Mouse (Mus musculus) neutrophil, adult 59 days (primary cell): ENCODE data around the gene Gimap3. TPM values are rescaled to one million over a fixed set of nuclear protein-coding genes. Genes with fewer than 3 reads are reported as not detected.

Experiments
- total RNA-seq, 2 experiments: library from RNA; stranded (reverse); gene quantifications; 1 replicate in 1 of 2; 2 replicates in 1 of 2; pipeline ENCODE4 v1.2.4; 2023

Gene Gimap3
- total RNA-seq, result 1 to 10 TPM in 1 of 2 experiments, under 1 TPM in 1; 0.89 to 1.3 TPM

DNA sequence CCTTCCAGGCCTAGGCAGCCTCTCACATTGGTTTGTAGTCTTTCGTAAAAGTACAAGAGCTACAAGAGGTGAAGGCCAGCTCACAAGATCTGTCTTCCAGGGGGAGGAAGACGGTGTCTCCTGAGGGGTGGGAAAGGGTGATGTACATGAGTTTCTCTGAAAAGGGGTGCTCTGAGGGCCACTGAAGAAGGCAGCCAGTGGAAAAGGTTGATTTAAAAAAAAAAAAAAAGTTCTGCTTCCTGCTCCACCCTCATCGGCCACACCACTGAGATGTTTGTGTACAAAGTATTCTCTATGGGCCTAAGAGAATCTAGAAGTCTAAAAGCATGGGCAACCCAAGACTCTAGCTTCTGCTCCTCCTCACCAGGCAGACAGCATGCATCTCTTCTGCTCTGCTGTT is at the start of gene Gimap3:
Gimap3 (minus strand) TSS at position 156 of the 400 bp plus-strand sequence.

DNA sequence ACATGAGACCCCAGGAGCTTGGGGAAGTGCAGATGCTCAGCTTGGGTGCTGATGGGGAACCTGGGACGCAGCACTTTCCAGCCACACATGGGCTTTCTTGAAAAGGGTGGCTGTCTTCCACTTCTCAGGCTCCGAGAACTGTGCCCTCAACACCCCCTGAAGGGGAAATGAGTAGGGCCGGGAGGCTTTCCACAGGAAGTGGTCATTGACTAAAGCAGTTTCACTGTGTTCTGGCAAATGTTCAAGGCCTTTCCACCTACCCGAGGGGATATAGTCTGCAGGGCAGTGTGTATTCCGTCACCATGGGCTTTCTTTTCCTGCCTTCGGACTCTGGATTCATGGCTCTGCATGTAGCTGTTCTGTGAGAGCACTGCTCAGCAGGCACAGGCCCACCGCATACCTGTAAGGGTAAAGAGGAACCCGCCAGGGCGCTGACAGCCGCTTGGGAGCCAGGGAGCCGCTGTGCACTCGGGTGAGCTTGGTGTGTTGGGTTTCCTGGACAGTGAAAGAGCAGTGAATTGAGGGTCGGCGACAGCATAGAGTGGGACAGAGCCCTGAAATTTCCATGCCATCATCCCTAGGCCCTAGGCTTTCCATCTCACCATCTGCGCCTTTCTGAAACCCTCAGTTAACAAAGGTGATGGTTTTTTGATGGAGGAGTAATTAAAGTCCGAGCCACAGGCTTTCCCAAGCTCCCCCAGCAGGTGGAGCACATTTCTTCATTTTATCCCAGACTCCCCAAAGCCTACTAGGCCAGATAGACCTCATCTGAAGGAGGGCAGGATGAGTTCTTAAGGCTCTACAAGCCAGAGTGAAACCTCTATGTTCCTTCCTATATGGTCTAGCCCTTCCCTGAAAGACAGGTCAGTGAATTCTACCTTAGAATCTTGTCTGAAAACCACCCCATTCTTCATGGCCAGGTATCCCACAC is 24.4 kb downstream of the Gimap3 start, which contains the start of gene Gimap5:
Gimap5 (plus strand) TSS at position 239 of the 931 bp plus-strand sequence.

DNA sequence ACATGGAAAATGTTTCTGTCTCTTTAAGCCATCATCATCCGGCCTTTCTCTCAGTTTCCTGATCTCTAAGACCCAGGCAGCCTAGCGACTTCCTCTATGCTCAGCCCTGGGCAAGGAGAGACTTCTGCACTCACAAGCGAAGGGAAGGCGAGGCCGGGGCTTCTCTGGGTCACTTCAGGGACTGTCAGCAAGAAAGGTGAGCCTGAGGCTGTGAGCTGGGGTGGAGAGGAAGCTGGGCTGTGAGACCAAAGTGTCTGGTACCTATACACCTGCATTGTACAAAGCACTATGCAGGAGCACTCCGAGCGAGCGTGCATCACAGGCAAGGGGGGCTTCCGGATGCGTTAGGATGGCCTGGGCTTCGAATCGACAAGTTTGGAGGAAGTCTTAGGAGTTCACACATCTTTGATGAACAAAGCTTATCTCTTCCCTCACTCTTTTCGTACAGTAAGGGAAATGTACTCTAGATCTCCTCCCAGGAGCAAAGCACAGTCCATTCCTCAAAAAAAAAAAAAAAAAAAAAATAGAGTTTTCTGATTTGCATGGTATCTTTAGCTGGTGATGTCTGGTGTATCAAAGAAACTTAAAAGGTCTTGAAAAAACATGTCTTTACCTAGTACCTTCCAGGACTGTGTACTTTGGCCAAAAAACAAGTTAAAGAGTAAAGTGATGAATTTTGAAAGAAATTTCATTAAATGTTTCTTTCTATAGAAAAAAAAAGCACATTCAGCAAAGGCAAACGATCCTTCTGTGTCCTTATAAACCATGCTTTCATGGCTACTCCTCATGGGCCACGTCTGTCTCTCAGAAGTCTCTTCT is 31.5 kb downstream of the Gimap3 start, which contains the start of gene Gimap1:
Gimap1 (plus strand) TSS at position 94 of the 819 bp plus-strand sequence.

DNA sequence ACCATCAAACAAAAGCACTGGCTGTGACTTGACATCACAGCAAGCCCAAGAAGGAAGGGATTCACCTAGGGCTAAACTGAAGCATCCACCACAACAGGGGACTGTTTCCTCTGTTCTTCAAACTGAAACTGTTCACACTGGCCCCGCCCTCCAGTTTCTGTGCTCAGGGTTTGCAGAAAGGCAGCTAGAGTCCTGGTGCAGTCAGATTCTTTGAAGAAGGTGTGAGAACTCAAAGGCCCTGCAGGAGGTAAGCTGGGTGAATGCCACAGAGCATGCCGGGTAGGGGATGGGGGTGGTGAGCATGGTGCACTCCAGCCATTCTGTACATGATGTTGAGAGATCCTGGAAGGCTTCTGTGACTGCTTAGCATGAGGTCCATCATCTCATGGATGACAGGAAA is 52.2 kb downstream of the Gimap3 start, which contains the start of the genes Gm28053 and Gimap7:
Gm28053 (plus strand) TSS at position 153 of the 400 bp plus-strand sequence.
Gimap7 (plus strand) TSS at position 167 of the 400 bp plus-strand sequence.

Other genes starting within 250 kb of the Gimap3 start
- under 1 TPM; 0.35 to 0.67 TPM for gene Atp6v0e2, start 233.2 kb downstream of the Gimap3 start, total RNA-seq
- 10 to 100 TPM; 26.3 to 32.0 TPM for gene Lrrc61, start 216.1 kb downstream of the Gimap3 start, total RNA-seq
- not detected for gene Rarres2, start 198.1 kb downstream of the Gimap3 start, total RNA-seq
- gene Gm45021, start 181.2 kb downstream of the Gimap3 start, total RNA-seq, result not detected
- gene Repin1, start 177.0 kb downstream of the Gimap3 start, total RNA-seq, result 1 to 10 TPM; 1.8 to 5.0 TPM
- gene Gm44965, start 176.9 kb downstream of the Gimap3 start, total RNA-seq, result not detected
- 1 to 10 TPM in 1 of 2 experiments, under 1 TPM in 1; 0.89 to 3.1 TPM for gene Zfp775, start 168.8 kb downstream of the Gimap3 start, total RNA-seq
- gene AI854703, start 144.1 kb downstream of the Gimap3 start, total RNA-seq, result under 1 TPM in 1 of 2 experiments, not detected in 1; 0.13 TPM
- gene Gimap8, start 123.6 kb downstream of the Gimap3 start, total RNA-seq, result under 1 TPM; 0.26 to 0.31 TPM
- 1 to 10 TPM; 3.6 to 4.9 TPM for gene Gimap9, start 94.7 kb downstream of the Gimap3 start, total RNA-seq
- gene Gimap4, start 86.3 kb downstream of the Gimap3 start, total RNA-seq, result under 1 TPM; 0.66 to 0.95 TPM
- gene Gimap6, start 62.6 kb downstream of the Gimap3 start, total RNA-seq, result 1 to 10 TPM; 5.0 to 5.9 TPM
- gene Gm28053, start 52.2 kb downstream of the Gimap3 start, total RNA-seq, result not detected
- gene Gimap7, start 52.2 kb downstream of the Gimap3 start, total RNA-seq, result under 1 TPM in 1 of 2 experiments, not detected in 1; 0.56 TPM
- gene Gimap1, start 31.8 kb downstream of the Gimap3 start, total RNA-seq, result 1 to 10 TPM in 1 of 2 experiments, under 1 TPM in 1; 0.93 to 1.1 TPM
- gene Gimap5, start 24.7 kb downstream of the Gimap3 start, total RNA-seq, result 1 to 10 TPM; 1.1 to 1.4 TPM
- gene Tmem176a, start 70.1 kb upstream of the Gimap3 start, total RNA-seq, result 10 to 100 TPM in 1 of 2 experiments, 1 to 10 TPM in 1; 8.1 to 19.0 TPM
- gene Tmem176b, start 70.6 kb upstream of the Gimap3 start, total RNA-seq, result 10 to 100 TPM; 19.5 to 23.8 TPM
- not detected for gene Aoc1, start 102.0 kb upstream of the Gimap3 start, total RNA-seq
- under 1 TPM in 1 of 2 experiments, not detected in 1; 0.13 TPM for gene 1600015I10Rik, start 159.0 kb upstream of the Gimap3 start, total RNA-seq
- gene Doxl2, start 204.1 kb upstream of the Gimap3 start, total RNA-seq, result not detected
- gene Svs1, start 216.0 kb upstream of the Gimap3 start, total RNA-seq, result not detected